In genomic region chr4:143055371-143055770, GRCm38 (mm10) we compare ENCODE assay signal across 19 mouse cellular contexts.
DNase-seq lines count a peak whose midpoint lies in the region; ATAC-seq and TF ChIP-seq lines count a peak whose summit lies in the region.
"Had no signal": no experiment of that assay in that cellular context is flagged by ENCODE, and none has a peak within 500 bp of the region (broad histone marks: within the 10 kb centered on the region; RNA-seq: fewer than 3 reads in every experiment).

No protein-coding gene starts in this region.

- H3K4me2 ChIP-seq in heart, embryonic 12.5 days = no peak overlapping the region
- no peak overlapping the region for H3K4me2 ChIP-seq in forebrain, postnatal 0 days (ENCODE audit: low read depth)
- H3K4me2 ChIP-seq: forebrain, embryonic 15.5 days; limb, embryonic 12.5 days; lung, embryonic 15.5 days; neural tube, embryonic 12.5 days had no signal

- H3K36me3 ChIP-seq in heart, embryonic 12.5 days = no peaks in the 10 kb centered on the region
- H3K36me3 ChIP-seq in forebrain, postnatal 0 days (ENCODE audit: insufficient read depth) = no peaks in the 10 kb centered on the region
- H3K36me3 ChIP-seq: forebrain, embryonic 15.5 days; limb, embryonic 12.5 days; lung, embryonic 15.5 days; neural tube, embryonic 12.5 days had no signal

- TF ChIP-seq CTCF in brain, embryonic 14.5 days (IDR thresholded peaks at IDR 0.05; ENCODE audit: borderline replicate concordance, extremely low read depth, insufficient read depth, insufficient read length) = no peak
- no peak for TF ChIP-seq CTCF in forebrain, postnatal 0 days (IDR thresholded peaks at IDR 0.05; ENCODE audit: low read depth)

- ATAC-seq in heart, embryonic 12.5 days (ENCODE audit: insufficient number of reproducible peaks, low FRiP score) = peak; percentile 22; the same call in 1 of the 2 replicates
- ATAC-seq in forebrain, postnatal 0 days = no peak
- ATAC-seq: forebrain, embryonic 15.5 days had no signal

- no peak overlapping the region for H3K9ac ChIP-seq in heart, embryonic 12.5 days
- H3K9ac ChIP-seq in forebrain, postnatal 0 days = no peak overlapping the region
- H3K9ac ChIP-seq: forebrain, embryonic 15.5 days; limb, embryonic 12.5 days; liver, embryonic 14.5 days; lung, embryonic 15.5 days; neural tube, embryonic 12.5 days had no signal

- 64% methylated on average over 7 of the region's 7 CpGs for WGBS in heart, embryonic 12.5 days
- WGBS in forebrain, postnatal 0 days = 73% methylated on average over 7 of the region's 7 CpGs

- H3K4me3 ChIP-seq in heart, embryonic 12.5 days = no peak overlapping the region
- H3K4me3 ChIP-seq in forebrain, postnatal 0 days (ENCODE audit: low read depth, low read length) = no peak overlapping the region
- H3K4me3 ChIP-seq: forebrain, embryonic 15.5 days; limb, embryonic 12.5 days; lung, embryonic 15.5 days; neural tube, embryonic 12.5 days had no signal

- DNase-seq in heart, adult 8-10 months (ENCODE audit: low spot score) = no peak
- DNase-seq in brain, embryonic 14.5 days (ENCODE audit: low read depth) = peak; percentile 12
- peak; percentile 28 for DNase-seq in cerebellum, adult 11-12 months
- peak; percentile 50 to 51 for DNase-seq in cerebellum, postnatal 14 days
- DNase-seq in right cerebral cortex, postnatal 10 days (ENCODE audit: low spot score in 2 of 2) = no peak
- no peak for DNase-seq in forebrain, postnatal 0 days
- DNase-seq: gastrocnemius, postnatal 25 days; heart, postnatal 10 days; kidney, adult 11 months; lung, postnatal 4 days; right cerebral cortex, adult 18-20 months; spleen, adult 18-20 months; thymus, adult 2 months had no signal

- no peak overlapping the region for H3K27ac ChIP-seq in heart, embryonic 12.5 days (ENCODE audit: poor library complexity, severe bottlenecking)
- no peak overlapping the region for H3K27ac ChIP-seq in forebrain, postnatal 0 days (ENCODE audit: low read depth, low read length)
- H3K27ac ChIP-seq: forebrain, embryonic 15.5 days; limb, embryonic 12.5 days; liver, embryonic 14.5 days; lung, embryonic 15.5 days; neural tube, embryonic 12.5 days had no signal

- peaks cover 9% of the 10 kb centered on the region; the same call in 1 of the 2 replicates for H3K4me1 ChIP-seq in heart, embryonic 12.5 days (replicated peaks)
- no peaks in the 10 kb centered on the region for H3K4me1 ChIP-seq in forebrain, postnatal 0 days (ENCODE audit: insufficient read depth)
- H3K4me1 ChIP-seq: forebrain, embryonic 15.5 days; limb, embryonic 12.5 days; lung, embryonic 15.5 days had no signal

- no peak for TF ChIP-seq POLR2A in brain, embryonic 14.5 days (IDR thresholded peaks at IDR 0.05; ENCODE audit: borderline replicate concordance, extremely low read depth, insufficient read depth, insufficient read length, poor library complexity, severe bottlenecking)

- no peaks in the 10 kb centered on the region for H3K27me3 ChIP-seq in heart, embryonic 12.5 days (replicated peaks)
- no peaks in the 10 kb centered on the region for H3K27me3 ChIP-seq in forebrain, postnatal 0 days (ENCODE audit: insufficient read depth, low read length)
- H3K27me3 ChIP-seq: forebrain, embryonic 15.5 days; limb, embryonic 12.5 days; lung, embryonic 15.5 days; neural tube, embryonic 12.5 days had no signal

- no peaks in the 10 kb centered on the region; the same call in 1 of the 2 replicates for H3K9me3 ChIP-seq in heart, embryonic 12.5 days (replicated peaks)
- no peaks in the 10 kb centered on the region for H3K9me3 ChIP-seq in forebrain, postnatal 0 days (ENCODE audit: low read length)
- H3K9me3 ChIP-seq: forebrain, embryonic 15.5 days; limb, embryonic 12.5 days; lung, embryonic 15.5 days had no signal

Comparison
In these comparisons a context has a peak if more than half of its experiments do, and no peak if none do; other contexts are left out.
1. DNase-seq: peak in brain, embryonic 14.5 days (single experiment), cerebellum, adult 11-12 months (single experiment) and cerebellum, postnatal 14 days (2 of 2); none in heart, adult 8-10 months (single experiment), right cerebral cortex, postnatal 10 days (0 of 2) and forebrain, postnatal 0 days (single experiment).